Mouse (Mus musculus): ENCODE measurements around the gene Gm20441. TPM values are rescaled to one million over a fixed set of nuclear protein-coding genes. Genes with fewer than 3 reads are reported as not detected.

The Gm20441 gene
- polyA plus RNA-seq, 1 experiment from 2014 or later, result not detected

- Histone ChIP-seq H3K4me3 (replicated peaks) (peak overlapping the region; percentile 44), H3K9ac (peak overlapping the region; percentile 47), H3K9me3 (no peaks in the 10 kb centered on the region), H3K4me1 (peaks cover 21% of the 10 kb centered on the region), H3K36me3 (replicated peaks) (no peaks in the 10 kb centered on the region), H3K27ac (no peak overlapping the region), H3K4me2 (peak overlapping the region; percentile 74), H3K27me3 (peaks cover 23% of the 10 kb centered on the region)
- 3% methylated on average over 12 of the region's 12 CpGs for WGBS
- peak; percentile 51; the same call in 1 of the 2 replicates for ATAC-seq (ENCODE audit: low FRiP score)
Measured at GRCm38 (mm10) chr10:75797619-75798175, 16.9 kb upstream of the Gm20441 start.

GRCm38 (mm10) chr10:75796731-75797516 lies 16.2 kb upstream of the Gm20441 start:
- H3K27ac ChIP-seq, result no peak overlapping the region

GRCm38 (mm10) chr10:75794880-75795279 lies 14.1 kb upstream of the Gm20441 start:
- Histone ChIP-seq H3K4me2 (no peak overlapping the region), H3K4me3 (replicated peaks) (no peak overlapping the region), H3K27me3 (peaks cover 23% of the 10 kb centered on the region), H3K9ac (no peak overlapping the region), H3K36me3 (replicated peaks) (no peaks in the 10 kb centered on the region), H3K9me3 (no peaks in the 10 kb centered on the region), H3K27ac (no peak overlapping the region), H3K4me1 (peaks cover 21% of the 10 kb centered on the region)
- ATAC-seq (ENCODE audit: low FRiP score), result no peak
- WGBS, result 27% methylated on average over 3 of the region's 3 CpGs

More at GRCm38 (mm10) chr10:75796731-75797516, 16.2 kb upstream of the Gm20441 start:
- ATAC-seq (ENCODE audit: low FRiP score), result no peak
- peak overlapping the region; percentile 74 for H3K4me2 ChIP-seq
- no peaks in the 10 kb centered on the region for H3K36me3 ChIP-seq (replicated peaks)
- peaks cover 21% of the 10 kb centered on the region for H3K4me1 ChIP-seq
- H3K27me3 ChIP-seq, result peaks cover 23% of the 10 kb centered on the region
- H3K9ac ChIP-seq, result peak overlapping the region; percentile 47
- no peaks in the 10 kb centered on the region for H3K9me3 ChIP-seq
- peak overlapping the region; percentile 44 for H3K4me3 ChIP-seq (replicated peaks)
- WGBS, result 44% methylated on average over 11 of the region's 11 CpGs

GRCm38 (mm10) chr10:75790773-75791172 lies 10.0 kb upstream of the Gm20441 start:
- no peak overlapping the region for H3K9ac ChIP-seq
- peaks cover 2% of the 10 kb centered on the region; the same call in 1 of the 2 replicates for H3K27me3 ChIP-seq
- no peak for ATAC-seq (ENCODE audit: low FRiP score)
- H3K4me2 ChIP-seq, result no peak overlapping the region
- no peak overlapping the region for H3K4me3 ChIP-seq (replicated peaks)
- no peaks in the 10 kb centered on the region for H3K36me3 ChIP-seq (replicated peaks)
- H3K4me1 ChIP-seq, result peaks cover 4% of the 10 kb centered on the region
- WGBS, result 23% methylated on average over 7 of the region's 7 CpGs
- H3K27ac ChIP-seq, result no peak overlapping the region
- no peaks in the 10 kb centered on the region for H3K9me3 ChIP-seq

GRCm38 (mm10) chr10:75789841-75790240 lies 9.1 kb upstream of the Gm20441 start:
- H3K27ac ChIP-seq, result no peak overlapping the region
- H3K4me1 ChIP-seq, result peaks cover 3% of the 10 kb centered on the region
- no peak overlapping the region for H3K9ac ChIP-seq
- H3K9me3 ChIP-seq, result no peaks in the 10 kb centered on the region
- H3K27me3 ChIP-seq, result peaks cover 2% of the 10 kb centered on the region; the same call in 1 of the 2 replicates
- no peak overlapping the region for H3K4me3 ChIP-seq (replicated peaks)
- WGBS, result 90% methylated on average over 5 of the region's 5 CpGs
- ATAC-seq (ENCODE audit: low FRiP score), result no peak
- H3K36me3 ChIP-seq (replicated peaks), result no peaks in the 10 kb centered on the region
- H3K4me2 ChIP-seq, result no peak overlapping the region

GRCm38 (mm10) chr10:75789081-75789735 lies 8.5 kb upstream of the Gm20441 start:
- no peak for ATAC-seq (ENCODE audit: low FRiP score)
- no peaks in the 10 kb centered on the region for H3K9me3 ChIP-seq
- H3K4me2 ChIP-seq, result no peak overlapping the region
- no peaks in the 10 kb centered on the region for H3K36me3 ChIP-seq (replicated peaks)
- H3K4me1 ChIP-seq, result no peaks in the 10 kb centered on the region
- WGBS, result 83% methylated on average over 6 of the region's 6 CpGs
- 0 out of 2 replicates have a peak, but pooled peaks cover 2% of the 10 kb centered on the region for H3K27me3 ChIP-seq
- H3K4me3 ChIP-seq (replicated peaks), result no peak overlapping the region
- no peak overlapping the region for H3K9ac ChIP-seq
- no peak overlapping the region for H3K27ac ChIP-seq

GRCm38 (mm10) chr10:75788277-75788676 lies 7.5 kb upstream of the Gm20441 start:
- Histone ChIP-seq H3K4me2 (no peak overlapping the region), H3K27ac (no peak overlapping the region), H3K4me3 (replicated peaks) (no peak overlapping the region), H3K9ac (no peak overlapping the region), H3K27me3 (peaks cover 3% of the 10 kb centered on the region; the same call in 1 of the 2 replicates), H3K36me3 (replicated peaks) (no peaks in the 10 kb centered on the region), H3K9me3 (no peaks in the 10 kb centered on the region), H3K4me1 (no peaks in the 10 kb centered on the region)
- no peak for ATAC-seq (ENCODE audit: low FRiP score)
- whole genome bisulfite sequencing, result 93% methylated on average over 8 of the region's 8 CpGs

GRCm38 (mm10) chr10:75785442-75785841 lies 4.7 kb upstream of the Gm20441 start:
- Histone ChIP-seq H3K9me3 (no peaks in the 10 kb centered on the region), H3K27me3 (peaks cover 25% of the 10 kb centered on the region), H3K4me1 (peaks cover 8% of the 10 kb centered on the region), H3K27ac (no peak overlapping the region), H3K36me3 (replicated peaks) (no peaks in the 10 kb centered on the region), H3K9ac (no peak overlapping the region), H3K4me3 (replicated peaks) (no peak overlapping the region), H3K4me2 (no peak overlapping the region)
- WGBS, result 73% methylated on average over 1 of the region's 1 CpGs
- ATAC-seq (ENCODE audit: low FRiP score), result no peak

- Histone ChIP-seq H3K36me3 (replicated peaks) (no peaks in the 10 kb centered on the region), H3K4me3 (replicated peaks) (no peak overlapping the region), H3K9me3 (no peaks in the 10 kb centered on the region), H3K27me3 (peaks cover 61% of the 10 kb centered on the region), H3K4me2 (no peak overlapping the region; the same call in 1 of the 2 replicates), H3K27ac (no peak overlapping the region), H3K9ac (no peak overlapping the region), H3K4me1 (peaks cover 18% of the 10 kb centered on the region)
- WGBS, result 41% methylated on average over 15 of the region's 15 CpGs
- no peak for ATAC-seq (ENCODE audit: low FRiP score)
Measured at GRCm38 (mm10) chr10:75779206-75780174, 1.3 kb downstream of the Gm20441 start.

- 85% methylated on average over 2 of the region's 2 CpGs for WGBS
- peaks cover 22% of the 10 kb centered on the region for H3K4me1 ChIP-seq
- no peaks in the 10 kb centered on the region for H3K36me3 ChIP-seq (replicated peaks)
- peaks cover 56% of the 10 kb centered on the region for H3K27me3 ChIP-seq
- no peak overlapping the region for H3K9ac ChIP-seq
- ATAC-seq (ENCODE audit: low FRiP score), result no peak
- H3K4me2 ChIP-seq, result no peak overlapping the region
- H3K27ac ChIP-seq, result no peak overlapping the region
- no peaks in the 10 kb centered on the region for H3K9me3 ChIP-seq
- no peak overlapping the region for H3K4me3 ChIP-seq (replicated peaks)
Measured at GRCm38 (mm10) chr10:75777885-75778284, 2.9 kb downstream of the Gm20441 start.

GRCm38 (mm10) chr10:75776562-75776961 lies 4.2 kb downstream of the Gm20441 start:
- WGBS, result 86% methylated on average over 6 of the region's 6 CpGs
- Histone ChIP-seq H3K9ac (no peak overlapping the region), H3K9me3 (no peaks in the 10 kb centered on the region), H3K36me3 (replicated peaks) (no peaks in the 10 kb centered on the region), H3K27ac (no peak overlapping the region), H3K4me2 (no peak overlapping the region), H3K4me3 (replicated peaks) (no peak overlapping the region), H3K27me3 (peaks cover 45% of the 10 kb centered on the region), H3K4me1 (peaks cover 32% of the 10 kb centered on the region)
- no peak for ATAC-seq (ENCODE audit: low FRiP score)
